Mouse (Mus musculus) adrenal gland, postnatal 25 days (tissue): Measurements from ENCODE around the gene Car11. TPM values are rescaled to one million over a fixed set of nuclear protein-coding genes. Genes with fewer than 3 reads are reported as not detected.
"Not testable (repeated sequence)": the region's sequence is repeated elsewhere in the genome, so short reads cannot be mapped to it uniquely, and the experiment has no call there.

ENCODE experiments used
- DNase-seq: peaks from one replicate; pipeline ENCODE4 v3.0.0; 2021; ENCODE audit warnings: mixed read lengths
- long read RNA-seq: library from polyadenylated mRNA; stranded (forward); transcript quantifications from one replicate; pipeline ENCODE4 v2.0.0, GENCODE M21; 2021
- total RNA-seq: library from RNA; stranded (reverse); gene quantifications from 2 replicates; pipeline ENCODE4 v1.2.3, GENCODE M21; 2021

Car11 gene
- total RNA-seq: 15.7 and 15.8 TPM in 2 replicates
- long read RNA-seq, transcript Car11-201 (9 exons, 1,585 nt): major isoform, 8 of 11 reads
- long read RNA-seq, partial matches to known transcripts: 1 of 11 reads
- long read RNA-seq, other reads (novel, unspliced or antisense): 2 of 11 reads

DNA sequence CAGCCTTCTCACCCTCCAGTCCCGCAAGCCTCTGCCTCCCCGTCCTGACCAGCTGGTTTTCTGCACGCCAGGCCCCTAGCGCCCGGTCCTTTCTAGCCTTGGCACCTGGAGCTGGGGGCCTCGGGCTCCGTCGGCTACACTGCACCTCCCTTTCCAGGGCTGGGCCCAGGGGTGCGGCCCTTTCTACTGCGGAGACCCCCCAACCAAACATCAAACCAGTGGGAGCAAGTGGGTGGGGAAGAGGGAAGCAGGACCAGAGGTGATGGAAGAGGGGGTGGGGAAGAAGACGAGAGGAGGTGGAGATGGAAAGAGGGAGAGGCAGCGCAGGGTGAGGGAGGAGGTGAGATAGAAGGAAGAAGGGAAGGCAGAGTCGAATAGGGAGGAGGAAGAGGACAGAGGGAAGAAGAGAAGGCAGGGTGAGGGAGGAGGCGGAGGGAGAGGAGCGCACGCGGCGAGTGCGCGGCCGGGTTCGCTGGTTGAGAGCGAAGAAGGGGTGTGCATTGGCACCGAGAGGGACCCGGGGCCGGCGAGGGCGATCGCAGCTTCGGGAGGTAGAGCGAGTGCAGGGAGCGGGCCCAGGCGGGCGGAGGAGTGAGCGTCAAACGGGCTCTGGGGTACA is at the start of gene Car11:
Gene Car11, plus strand, starts transcription at position 321 of the 619 bp plus-strand sequence.
- DNase-seq: no peak

DNA sequence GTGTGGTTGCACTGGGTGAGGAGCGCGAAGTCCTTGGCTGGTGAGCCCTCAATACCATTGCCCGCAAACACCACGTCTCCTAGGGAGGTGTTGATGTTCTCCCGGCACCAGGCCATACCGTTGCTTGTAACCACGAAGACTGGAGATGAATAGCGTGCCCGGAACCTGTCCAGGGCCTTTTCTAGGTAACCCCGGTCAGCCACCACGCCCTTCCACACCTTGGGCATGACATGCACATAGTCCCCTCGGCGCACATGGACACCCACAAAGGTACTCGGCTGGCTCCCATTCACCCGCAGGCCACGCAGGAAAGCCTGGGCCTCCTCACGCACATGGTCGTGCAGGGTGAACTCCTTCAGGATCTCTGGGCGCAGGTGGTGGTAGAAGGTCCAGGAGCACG is 49.2 kb upstream of the Car11 start:
- DNase-seq: not testable (repeated sequence)

DNA sequence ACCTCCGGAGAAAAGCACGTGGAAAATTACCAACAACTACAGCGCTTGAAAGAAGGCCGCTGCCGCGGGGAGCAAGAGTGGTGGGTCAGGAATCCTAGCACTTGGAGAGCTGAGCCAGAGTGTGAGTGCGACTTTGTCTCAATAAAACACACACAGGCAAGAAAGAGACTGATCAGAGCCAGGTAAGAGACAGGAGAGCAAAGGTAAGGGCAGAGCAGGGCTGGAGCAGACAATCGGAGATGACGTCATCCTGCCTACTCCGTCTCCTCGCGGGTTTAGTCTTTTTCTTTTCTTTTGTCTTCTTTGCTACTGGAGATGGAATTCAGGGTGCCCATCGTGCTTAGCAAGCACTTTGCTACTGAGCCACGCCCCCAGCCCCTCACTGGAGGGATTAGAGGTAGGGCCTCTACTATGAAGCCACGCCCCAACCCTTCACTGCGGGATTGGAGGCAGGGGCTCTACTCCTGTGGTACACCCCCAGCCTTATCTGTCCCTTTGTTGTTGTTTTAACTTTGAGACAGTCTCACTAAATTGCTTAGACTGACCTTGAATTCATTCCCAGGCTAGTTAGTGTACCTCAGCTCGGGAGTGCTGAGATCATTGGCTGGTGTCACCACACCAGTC is 45.1 kb upstream of the Car11 start:
- no peak for DNase-seq

DNA sequence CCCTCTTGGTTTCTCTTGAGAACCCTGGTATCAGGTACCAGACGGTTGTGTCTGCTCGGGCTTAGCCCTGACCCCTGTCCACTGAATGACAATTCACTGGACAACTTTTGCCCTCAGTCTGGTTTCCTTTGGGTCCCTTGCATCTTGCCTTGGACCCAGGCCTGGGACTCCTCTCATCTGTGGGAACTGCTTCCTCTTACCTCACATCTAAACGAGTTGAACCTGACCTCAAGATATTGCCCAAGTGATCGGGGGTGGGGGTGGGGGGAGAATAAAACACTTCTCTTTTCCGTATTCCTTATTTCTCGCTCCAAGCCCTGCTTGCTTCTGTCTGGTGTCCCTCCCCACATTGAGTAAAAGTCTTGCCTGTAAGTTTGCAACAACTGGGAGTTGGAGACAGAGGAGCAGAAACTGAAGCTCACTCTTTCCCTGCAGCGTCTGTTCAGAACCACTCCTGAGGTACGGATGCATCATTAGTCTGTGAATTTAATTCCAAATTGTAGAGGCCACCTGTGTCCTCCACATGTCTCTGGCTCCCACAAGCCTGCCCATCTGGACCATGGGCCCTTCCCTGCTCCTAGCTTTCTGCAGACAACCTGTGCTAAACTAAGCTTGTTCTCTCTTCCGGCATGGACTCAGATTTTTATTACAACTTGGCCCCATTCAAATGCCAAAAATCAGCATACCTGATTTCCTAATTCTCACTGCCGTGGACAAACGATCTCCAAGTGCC is 38.7 kb upstream of the Car11 start:
- no peak for DNase-seq

DNA sequence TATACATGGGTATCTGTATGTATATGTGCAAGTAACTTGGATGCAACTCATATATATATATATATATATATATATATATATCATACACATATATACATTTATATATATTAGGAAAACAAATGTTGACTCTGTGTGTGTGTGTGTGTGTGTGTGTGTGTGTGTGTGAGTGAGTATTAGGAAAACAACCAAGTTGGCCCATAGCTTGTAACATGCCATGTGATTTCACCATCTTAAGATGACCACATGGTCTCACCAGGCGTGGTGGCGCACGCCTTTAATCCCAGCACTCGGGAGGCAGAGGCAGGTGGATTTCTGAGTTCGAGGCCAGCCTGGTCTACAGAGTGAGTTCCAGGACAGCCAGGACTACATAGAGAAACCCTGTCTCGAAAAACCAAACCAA is 37.9 kb upstream of the Car11 start:
- DNase-seq: not testable (repeated sequence)

DNA sequence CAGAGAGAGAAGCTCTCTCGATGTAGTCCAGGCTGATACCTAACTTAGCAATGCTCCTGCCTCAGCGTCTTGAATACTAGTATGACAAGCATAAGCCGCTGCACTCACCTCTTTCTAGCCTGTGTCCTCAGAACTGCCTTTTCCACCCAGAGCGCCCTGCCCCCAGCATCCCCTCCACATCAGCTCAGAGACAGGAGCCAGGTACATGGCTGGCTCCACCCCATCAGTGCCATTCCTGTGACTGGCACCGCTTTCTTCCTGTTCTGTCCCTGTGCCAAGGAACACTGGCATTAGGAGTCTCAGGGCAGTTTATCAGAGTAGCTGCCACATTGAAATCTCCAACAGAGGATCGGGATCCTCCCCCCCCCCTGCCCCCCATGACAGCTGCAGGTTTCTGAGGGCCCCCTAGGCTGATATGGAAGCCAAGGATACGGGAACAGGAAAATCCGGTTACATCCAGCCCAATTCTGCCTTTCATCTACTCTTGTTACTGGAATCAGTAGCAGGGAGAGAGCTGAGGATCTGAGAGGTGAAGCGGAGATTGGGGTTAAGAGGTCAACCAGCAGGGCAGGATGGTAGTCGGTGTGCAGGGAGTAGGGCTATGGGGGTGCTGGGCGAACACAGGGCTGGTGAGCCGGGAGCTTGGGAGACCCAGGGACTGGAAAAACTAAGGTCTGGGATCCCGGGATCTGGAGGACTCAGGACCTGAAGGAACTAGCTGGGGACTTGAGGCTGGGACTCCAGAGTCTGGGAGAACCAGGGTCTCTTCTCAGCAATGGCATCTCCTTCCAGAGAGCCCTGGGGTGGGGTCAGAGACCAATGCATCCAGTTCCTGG is 34.1 kb upstream of the Car11 start:
- no peak for DNase-seq

DNA sequence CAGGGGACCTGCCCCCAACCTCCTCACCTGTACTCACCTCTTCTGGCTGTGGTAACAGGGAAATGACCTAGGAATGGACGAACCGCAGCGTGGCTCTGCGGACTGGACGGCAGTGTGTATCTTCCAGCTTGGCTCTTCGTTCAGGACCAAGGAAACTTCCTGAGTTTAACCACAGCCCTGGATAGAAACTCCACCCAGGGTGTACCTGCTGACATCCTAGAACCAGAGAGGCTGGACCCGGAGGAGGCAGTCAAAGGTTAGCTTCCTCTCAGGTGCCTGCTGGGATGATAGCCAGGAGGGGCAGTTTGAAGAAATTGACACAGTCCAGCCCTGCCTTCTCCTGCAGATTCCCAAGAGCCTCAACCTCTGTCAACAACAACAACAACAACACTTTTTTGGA is 33.5 kb upstream of the Car11 start, which contains the start of gene Fut2:
Gene Fut2, minus strand, starts transcription at position 234 of the 400 bp plus-strand sequence.
- no peak for DNase-seq

DNA sequence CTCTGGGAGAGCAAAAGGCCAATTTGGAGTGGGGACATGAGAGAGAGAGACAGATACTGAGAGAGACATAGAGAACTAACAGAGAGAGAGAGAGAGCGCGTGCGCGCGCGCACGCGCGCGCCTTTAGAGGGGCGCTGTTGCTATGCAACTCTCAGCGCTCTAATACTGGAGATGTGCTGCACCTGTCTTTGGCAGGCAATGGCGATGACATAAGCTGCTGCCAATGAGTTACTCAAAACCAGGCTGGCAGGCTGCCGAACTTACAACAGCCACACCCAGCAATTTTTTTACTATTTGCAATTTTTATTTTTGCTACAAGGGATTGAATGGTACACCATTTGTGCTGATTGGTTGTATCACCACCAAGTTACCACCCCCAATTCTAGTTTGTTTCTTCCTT is 31.9 kb upstream of the Car11 start:
- no peak for DNase-seq

DNA sequence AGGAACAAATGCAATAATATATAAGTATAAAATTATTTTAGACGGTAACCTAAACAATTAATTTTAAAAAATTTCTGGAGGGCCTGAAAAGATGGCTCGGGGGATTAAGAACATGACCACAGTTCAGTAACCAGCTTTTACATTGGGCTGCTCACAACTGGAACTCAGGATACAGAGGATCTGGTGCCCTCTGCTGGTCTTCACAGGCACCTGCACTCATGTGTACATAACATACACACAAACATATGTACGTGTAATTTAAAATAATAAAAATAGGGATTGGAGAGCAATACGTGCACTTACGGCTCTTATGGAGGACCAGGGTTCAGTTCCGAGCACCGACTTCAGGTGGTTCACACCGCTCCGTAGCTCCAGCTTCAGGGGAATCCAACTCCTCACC is 30.7 kb upstream of the Car11 start:
- no peak for DNase-seq

DNA sequence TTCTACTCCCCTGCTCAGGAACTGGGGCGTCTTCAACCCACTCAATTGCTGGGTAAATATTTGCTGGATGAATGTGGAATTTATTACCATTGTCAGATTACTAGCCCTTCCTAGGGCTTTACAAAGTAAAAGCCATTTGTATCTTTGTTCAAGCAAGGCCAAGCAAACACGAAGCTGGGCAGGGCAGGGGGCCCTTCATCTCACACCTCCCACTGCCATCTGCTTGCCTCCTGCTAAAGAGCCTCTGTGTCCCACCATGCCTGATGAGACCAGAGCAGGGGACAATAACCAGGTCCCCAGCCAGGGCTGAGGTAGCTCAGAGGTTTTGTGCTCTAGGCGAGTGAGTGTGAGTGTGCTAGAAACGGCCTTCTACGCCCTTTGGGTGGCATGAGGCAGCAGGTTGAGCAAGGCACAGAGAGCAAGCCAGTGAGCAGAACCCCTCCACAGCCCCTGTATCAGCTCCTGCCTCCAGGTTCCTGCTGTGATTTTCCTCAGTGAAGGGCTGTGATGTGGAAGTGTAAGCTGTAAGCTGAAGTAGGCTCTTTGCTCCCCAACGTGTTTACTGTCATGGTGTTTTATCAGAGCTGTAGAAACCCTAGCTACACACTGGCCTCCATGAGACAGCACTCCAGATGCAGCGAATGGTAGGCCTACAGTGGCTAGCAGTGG is 21.9 kb upstream of the Car11 start:
- no peak for DNase-seq

DNA sequence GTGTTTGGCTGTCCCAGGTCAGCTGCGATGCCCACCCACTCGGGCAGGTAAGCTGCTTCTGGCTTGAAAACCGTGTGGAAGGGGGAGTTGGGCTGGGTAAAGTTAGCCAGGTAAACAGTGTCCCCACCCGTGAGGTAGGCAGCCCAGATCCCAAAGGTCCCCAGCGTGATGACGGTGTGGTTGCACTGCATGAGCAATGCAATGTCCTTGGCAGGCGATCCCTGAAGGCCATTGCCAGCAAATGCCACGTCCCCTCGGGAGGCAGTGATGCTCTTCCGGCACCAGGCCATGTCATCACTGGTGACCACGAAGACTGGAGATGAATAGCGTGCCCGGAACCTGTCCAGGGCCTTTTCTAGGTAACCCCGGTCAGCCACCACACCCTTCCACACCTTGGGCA is 21.1 kb upstream of the Car11 start:
- peak; percentile 62 for DNase-seq

DNA sequence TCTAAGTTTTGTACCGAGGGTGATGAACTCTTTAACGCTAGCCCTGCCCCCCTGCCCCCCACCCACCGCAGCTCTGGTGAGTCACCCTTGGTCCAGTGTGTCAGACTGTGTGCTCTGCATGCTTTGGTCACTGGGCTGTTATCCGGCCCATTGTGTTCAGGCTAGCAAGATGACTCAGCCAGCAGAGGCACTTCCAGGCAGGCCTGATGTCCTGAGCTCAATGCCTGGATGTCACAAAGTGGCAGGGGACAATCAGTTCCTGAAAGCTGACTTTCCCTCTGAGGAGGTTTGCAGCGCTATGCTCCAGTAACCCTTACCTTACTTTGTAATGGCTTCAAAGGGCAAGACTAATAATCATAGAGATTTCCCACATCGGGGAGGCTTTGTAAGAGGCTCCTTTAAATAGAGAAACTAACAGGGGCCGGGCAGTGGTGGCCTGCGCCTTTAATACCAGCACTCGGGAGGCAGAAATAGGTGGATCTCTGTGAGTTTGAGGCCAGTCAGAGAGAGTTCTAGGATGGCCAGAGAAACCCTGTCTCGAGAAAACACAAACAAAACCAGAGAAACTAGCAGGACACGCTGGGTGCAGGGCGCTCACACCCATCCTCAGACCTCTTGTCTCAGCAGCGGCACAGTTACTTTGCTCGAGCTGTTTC is 19.5 kb upstream of the Car11 start:
- DNase-seq: peak; percentile 56

DNA sequence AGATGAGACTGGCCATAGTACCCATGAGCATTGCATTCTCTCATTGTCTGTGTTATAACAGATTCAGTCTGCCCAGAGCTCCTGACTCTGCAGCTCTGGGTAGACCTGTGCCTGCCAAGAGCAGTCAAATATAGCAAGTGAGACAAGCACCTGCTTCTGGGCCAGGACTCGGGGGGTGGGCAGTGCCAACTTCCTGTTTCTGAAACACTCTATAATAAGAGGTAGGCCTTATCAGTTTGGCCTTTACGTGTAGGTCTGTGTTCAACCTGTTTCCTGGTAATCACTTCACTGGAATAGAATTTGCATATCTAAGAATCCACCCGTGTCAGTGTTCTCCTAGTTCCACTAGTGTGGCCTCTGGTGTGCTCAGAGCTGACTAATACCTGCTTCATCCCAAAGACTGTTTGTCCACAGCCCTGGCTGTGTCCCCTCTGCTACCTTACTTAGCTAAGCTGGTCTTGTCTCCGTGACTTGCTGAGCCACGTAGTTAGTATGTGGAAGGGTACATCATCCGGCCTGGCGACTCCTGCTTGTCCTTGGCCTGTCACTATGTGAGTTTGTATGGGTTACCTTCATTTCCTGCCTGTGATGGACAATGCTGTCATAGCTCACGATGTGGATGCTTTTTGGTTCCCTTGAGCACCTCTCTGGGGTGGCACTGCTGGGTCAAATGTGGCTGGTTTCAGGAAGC is 18.5 kb upstream of the Car11 start:
- DNase-seq: no peak

DNA sequence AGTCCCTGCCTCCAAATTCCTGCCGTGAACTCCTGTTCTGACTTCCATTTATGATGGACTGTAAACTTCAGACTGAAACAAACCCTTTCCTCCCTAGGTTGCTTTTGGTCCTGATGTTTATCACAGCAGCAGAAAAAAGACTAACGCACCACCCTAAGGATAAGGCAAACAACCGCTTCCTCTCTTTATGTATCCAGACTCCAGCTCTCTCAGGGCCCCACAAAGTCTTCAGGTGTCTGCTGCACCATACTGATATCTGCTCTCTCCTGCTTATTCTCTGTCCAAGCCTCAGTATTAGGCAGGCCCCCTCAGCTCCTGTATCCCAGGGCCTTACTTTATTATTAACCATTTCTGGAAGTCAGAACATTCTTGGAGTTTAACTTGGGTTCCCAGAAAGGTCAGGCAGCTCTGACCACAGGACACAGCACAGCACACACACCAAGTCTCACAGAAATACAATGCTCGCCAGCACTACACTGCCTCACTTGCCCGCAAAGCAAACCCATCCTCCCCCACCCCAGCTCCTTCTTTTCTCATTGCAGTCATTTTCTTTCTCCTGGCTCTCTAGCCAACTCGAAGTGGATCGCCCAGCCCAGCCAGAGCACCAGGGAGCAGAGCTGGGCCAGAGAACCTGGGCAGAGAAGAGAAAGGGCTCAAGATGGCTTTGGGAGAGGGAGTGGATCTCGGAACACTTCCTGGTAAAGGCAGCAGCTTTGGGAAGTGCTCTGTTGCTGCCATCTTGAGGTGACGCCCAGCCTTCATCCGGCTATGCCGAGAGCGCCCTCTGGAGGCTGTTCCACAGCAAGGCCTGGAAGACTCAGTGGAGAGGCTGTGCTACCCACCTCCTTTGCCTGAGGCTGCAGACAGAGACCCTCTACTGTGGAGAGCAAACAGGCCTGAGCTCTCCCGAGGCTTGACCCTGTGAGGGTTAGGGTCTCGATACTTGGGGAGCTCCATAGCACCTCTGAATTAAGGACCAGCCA is 17.2 kb upstream of the Car11 start:
- DNase-seq: peak; percentile 90

DNA sequence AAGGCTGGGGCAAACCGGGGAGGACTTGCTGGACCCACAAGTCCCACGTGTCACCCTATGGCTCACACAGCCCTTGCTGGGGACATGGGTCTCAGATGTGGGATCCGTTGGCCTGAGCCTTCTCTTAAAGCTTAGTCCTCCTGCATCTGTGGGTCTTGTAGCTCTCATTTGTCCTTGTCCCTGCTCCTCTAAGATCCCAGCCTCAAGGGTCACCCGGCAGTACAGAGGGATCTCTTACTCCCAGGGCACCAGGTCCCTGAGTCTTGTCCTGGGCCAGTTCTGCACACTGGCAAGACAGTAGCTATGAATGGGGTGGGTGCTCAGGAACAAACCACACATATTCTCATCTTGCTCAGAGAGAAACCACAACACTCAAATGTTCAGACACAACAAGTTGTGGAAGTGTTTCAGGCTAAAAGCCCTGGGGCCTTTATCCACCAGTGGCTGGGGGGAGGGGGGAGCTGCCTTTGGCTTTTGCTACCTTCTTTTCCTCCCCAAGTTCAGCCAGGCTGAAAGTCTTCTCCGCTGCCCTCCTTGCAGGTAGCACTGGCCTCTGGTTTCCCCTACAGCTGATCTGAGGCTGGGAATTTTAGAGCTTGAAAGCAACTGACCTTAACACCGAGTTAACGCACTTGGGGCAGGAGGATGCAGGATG is 16.1 kb upstream of the Car11 start, which contains the start of gene Ntn5:
Gene Ntn5, plus strand, starts transcription at position 627 of the 655 bp plus-strand sequence.
- no peak for DNase-seq

DNA sequence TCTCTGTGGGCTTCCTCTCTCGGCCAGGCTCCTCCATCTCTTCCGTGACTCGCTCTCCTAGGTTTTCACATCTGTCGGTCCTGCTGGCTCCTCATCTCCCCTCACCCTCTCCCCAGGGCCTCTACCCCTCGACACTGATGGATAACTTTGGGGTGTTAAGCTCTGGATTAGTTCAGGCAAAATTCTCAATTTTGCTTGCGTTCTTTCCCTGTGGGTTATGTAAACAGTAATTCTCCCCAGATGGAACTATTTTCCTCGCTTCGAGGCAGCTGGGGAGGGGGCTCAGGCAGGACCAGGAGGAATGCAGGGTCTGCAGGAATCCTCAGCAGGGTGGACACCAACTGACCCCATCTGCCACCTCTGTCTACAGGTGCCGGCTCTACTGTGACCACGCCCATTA is 13.8 kb upstream of the Car11 start:
- no peak for DNase-seq

DNA sequence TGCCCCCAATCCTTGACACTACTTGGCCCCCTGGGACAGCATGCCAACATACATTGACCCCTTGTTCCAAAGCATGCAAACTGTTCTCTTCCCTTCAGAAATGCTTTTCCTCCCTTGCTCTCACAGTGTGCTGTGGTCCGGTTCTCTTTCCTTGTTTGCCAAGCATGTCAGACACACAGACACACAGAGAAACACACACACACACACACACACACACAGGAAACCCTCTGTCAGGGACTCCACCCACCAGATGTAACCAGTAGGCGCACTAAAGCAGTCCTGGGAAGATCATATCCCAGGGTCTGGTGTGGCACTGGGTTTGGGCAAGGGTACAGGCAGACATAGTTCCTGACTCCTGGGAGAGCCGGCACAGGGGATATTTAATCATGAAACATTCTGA is 12.8 kb upstream of the Car11 start:
- no peak for DNase-seq

DNA sequence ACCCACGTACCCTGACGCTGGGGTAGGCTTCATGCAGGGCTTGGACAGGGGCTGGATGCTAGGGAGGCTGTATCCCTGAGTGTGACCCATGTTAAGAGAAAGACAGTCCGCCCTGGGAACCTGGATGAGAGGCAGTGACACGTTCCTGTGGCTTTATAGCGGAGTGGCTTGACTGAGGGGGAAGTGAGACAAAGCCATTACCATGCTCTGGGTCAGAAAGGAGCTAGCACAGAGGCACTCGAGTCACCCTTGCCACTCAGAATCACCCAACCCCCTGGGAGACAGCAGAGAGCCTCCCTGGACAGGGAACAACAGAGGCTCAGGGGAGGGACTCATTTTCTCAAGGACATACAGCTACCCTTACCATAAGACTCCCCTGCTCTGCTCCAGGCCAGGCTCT is 10.5 kb upstream of the Car11 start:
- no peak for DNase-seq

DNA sequence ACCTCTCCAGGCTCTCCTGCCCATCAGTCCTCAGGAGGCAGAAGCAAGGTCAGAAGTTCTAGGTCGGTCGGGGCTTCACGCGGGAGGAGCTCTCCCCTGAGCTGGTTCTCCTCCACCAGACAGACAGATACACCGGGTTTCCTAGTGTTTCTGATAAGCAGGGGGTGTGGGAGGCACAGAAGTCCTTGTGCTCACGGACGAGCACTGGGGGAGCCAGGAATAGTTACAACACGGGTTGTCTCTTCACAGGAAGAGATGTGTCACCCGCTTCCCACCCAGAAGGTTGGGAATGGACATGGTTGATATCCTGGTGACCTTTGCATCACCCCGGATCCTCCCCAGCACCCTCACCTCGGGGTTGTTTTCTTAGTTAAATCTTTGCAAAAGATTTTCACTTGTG is 9.8 kb upstream of the Car11 start:
- no peak for DNase-seq
